Mouse (Mus musculus) neural tube, embryonic 12.5 days (tissue): ENCODE data around the gene Nell1. TPM values are rescaled to one million over a fixed set of nuclear protein-coding genes. Genes with fewer than 3 reads are reported as not detected.

Source experiments
- ATAC-seq: fragments of 200-750 bp; cut with Nextera tagmentation; 2 replicates; pipeline ENCODE4 v1.8.0; 2017; ENCODE audit warnings: low read depth, mild to moderate bottlenecking, moderate TSS enrichment, moderate library complexity; ENCODE audit not compliant: low FRiP score
- H3K27ac ChIP-seq: fragments of 300-500 bp; sonication (generic); 2 replicates; pipeline ENCODE4 v1.5.1; 2016
- H3K27me3 ChIP-seq: fragments of 300-500 bp; sonication (generic); replicated peaks from 2 replicates; pipeline ENCODE4 v1.6.1; 2016; ENCODE audit warnings: mild to moderate bottlenecking
- H3K36me3 ChIP-seq: fragments of 300-500 bp; sonication (generic); 2 replicates; pipeline ENCODE4 v1.6.1; 2016; ENCODE audit warnings: mild to moderate bottlenecking
- H3K4me1 ChIP-seq: fragments of 300-500 bp; sonication (generic); 2 replicates; pipeline ENCODE4 v1.6.1; 2016
- H3K4me2 ChIP-seq: fragments of 300-500 bp; sonication (generic); replicated peaks from 2 replicates; pipeline ENCODE4 v1.6.1; 2016; ENCODE audit warnings: mild to moderate bottlenecking
- H3K4me3 ChIP-seq: fragments of 300-500 bp; sonication (generic); 2 replicates; pipeline ENCODE4 v1.5.1; 2016
- H3K9ac ChIP-seq: fragments of 300-500 bp; sonication (generic); 2 replicates; pipeline ENCODE4 v1.6.1; 2016; ENCODE audit warnings: mild to moderate bottlenecking
- H3K9me3 ChIP-seq: fragments of 300-500 bp; sonication (generic); 2 replicates; pipeline ENCODE4 v1.6.1; 2016; ENCODE audit warnings: mild to moderate bottlenecking
- WGBS: fragments of 180-500 bp; shearing (Covaris S2); methylation state at CpG from one replicate; pipeline ENCODE4 v1.1.7; 2016; 5-methylcytosine and 5-hydroxymethylcytosine counted together
- polyA plus RNA-seq: library from polyadenylated mRNA; unstranded; fragments of >200 nt; fragmentation: Nextera tagmentation; extraction: Ambion mirVana; gene quantifications from 2 replicates; pipeline ENCODE4 v1.2.1, GENCODE M21; 2016

Gene Nell1
- polyA plus RNA-seq, 1 experiment from 2014 or later: 10.7 TPM

DNA sequence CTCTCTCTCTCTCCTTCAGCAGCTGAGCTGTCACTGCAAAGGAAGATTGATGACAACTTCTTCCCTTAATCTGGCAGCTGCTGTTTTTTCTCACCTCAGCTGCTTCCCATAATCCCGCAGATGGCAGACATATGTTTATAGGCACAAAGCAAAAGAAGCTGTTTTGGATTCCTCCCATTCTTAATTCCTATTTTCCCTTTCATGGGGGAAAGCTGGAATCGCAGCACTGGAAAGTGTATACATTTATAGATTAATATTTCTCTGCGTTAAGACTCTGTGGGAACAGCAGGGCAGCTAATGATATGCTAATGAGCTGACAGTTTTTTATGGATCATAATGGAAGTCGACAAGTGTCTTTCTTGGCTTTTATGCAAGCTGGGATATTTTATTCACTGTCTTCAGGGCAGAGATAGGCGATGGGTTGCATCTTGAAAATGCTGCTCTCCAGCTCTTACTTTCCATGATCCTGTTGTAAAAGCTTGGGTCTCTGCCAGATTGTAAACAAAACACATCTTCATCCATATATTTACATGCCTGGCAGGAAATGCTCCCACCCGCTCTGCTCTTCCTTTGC lies 236.1 kb downstream of the Nell1 start:
- H3K36me3 ChIP-seq: no peaks in the 10 kb centered on the region
- no peak overlapping the region for H3K4me2 ChIP-seq
- no peak overlapping the region for H3K9ac ChIP-seq
- 42% methylated on average over 6 of the region's 6 CpGs for WGBS
- H3K27me3 ChIP-seq: no peaks in the 10 kb centered on the region
- ATAC-seq: no peak; the same call in 1 of the 2 replicates
- H3K27ac ChIP-seq: no peak overlapping the region
- no peak overlapping the region for H3K4me3 ChIP-seq
- no peaks in the 10 kb centered on the region for H3K4me1 ChIP-seq
- H3K9me3 ChIP-seq: no peaks in the 10 kb centered on the region

DNA sequence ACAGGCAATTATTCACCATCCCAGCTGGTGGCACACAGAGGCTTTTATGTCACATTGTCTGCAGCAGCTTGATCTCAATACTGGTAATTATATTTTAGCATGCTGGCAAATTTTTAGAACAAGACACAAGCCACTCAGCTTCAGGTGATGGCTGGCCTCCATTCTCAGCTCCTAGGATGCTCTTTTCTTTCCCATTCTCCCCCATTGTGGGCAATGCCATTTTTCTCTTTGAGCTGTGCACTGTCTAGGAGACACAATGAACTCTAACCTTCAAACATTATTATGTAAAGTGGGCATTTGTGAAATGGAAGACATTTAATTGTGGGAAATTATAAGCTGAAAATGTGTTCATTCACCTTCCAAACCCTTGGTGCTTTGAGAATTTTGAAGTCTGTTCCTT lies 247.2 kb downstream of the Nell1 start:
- Histone ChIP-seq H3K4me3 (no peak overlapping the region), H3K36me3 (no peaks in the 10 kb centered on the region), H3K4me1 (no peaks in the 10 kb centered on the region), H3K27ac (no peak overlapping the region), H3K9me3 (no peaks in the 10 kb centered on the region), H3K27me3 (no peaks in the 10 kb centered on the region), H3K9ac (no peak overlapping the region), H3K4me2 (no peak overlapping the region)
- no peak for ATAC-seq

DNA sequence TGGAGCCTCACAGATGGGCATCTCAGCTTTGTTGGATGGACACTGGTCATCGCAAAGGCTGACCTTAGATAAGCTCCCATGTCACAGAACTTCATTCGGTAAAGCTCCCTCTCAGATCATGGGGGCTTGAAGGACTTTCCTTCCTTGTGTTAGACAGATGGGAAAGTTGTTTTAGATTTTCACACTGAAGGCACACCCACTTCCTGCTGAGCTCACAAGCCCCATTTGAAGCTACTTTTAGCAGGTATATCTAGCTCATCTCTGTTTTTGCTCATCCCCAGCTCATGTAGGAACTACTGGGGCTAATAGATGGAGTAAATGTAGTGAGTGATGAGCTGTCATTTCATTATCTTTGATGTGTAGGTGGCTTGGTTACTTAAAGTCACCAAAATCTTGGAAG lies 252.0 kb downstream of the Nell1 start:
- 94% methylated on average over 2 of the region's 2 CpGs for WGBS
- Histone ChIP-seq H3K9ac (no peak overlapping the region), H3K4me2 (no peak overlapping the region), H3K9me3 (no peaks in the 10 kb centered on the region), H3K36me3 (no peaks in the 10 kb centered on the region), H3K4me3 (no peak overlapping the region), H3K4me1 (no peaks in the 10 kb centered on the region), H3K27me3 (no peaks in the 10 kb centered on the region), H3K27ac (no peak overlapping the region)
- ATAC-seq: no peak

DNA sequence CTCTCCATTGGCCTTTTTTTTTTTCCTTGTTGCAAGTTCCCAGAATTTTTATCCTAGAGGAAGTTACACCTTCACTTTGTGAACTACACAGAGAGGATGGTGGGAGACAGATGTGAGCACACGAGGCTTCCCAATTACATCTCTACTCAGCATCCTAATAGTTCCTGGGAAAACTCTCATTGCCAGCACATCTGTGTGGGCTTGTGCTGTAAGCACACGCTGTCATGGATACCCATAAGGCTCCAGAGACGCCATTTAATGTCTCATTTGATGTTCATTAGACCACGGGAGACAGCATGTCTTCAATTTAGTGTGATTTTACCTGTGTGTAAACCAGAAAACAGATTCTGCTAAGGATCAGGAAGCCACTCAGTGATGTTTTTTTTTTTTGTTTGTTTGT lies 253.6 kb downstream of the Nell1 start:
- no peak for ATAC-seq
- no peaks in the 10 kb centered on the region for H3K9me3 ChIP-seq
- H3K4me2 ChIP-seq: no peak overlapping the region
- no peaks in the 10 kb centered on the region for H3K27me3 ChIP-seq
- H3K27ac ChIP-seq: no peak overlapping the region
- H3K36me3 ChIP-seq: no peaks in the 10 kb centered on the region
- no peak overlapping the region for H3K4me3 ChIP-seq
- WGBS: 68% methylated on average over 4 of the region's 4 CpGs
- H3K9ac ChIP-seq: no peak overlapping the region
- H3K4me1 ChIP-seq: no peaks in the 10 kb centered on the region

DNA sequence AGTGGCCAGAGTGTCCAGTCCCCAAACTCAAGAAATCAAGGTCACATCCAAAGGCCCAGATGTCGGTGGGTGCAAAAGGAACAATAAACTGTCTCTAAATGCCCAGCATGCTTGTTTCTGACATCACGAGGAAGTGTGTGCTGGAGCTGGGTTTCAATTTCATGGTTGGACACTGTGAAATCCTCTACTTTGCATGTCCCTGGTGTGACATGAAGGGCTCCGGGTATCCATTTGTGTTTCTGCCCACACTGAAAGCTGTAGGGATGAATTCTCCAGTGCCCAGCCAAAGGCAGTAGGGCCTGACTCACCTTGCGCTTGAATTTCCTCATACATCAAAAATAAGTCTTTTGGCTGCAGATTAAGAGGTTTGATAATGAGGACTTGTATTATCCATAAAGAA lies 266.5 kb downstream of the Nell1 start:
- Histone ChIP-seq H3K27ac (no peak overlapping the region), H3K27me3 (no peaks in the 10 kb centered on the region), H3K4me3 (no peak overlapping the region), H3K36me3 (no peaks in the 10 kb centered on the region), H3K4me1 (no peaks in the 10 kb centered on the region), H3K9me3 (no peaks in the 10 kb centered on the region), H3K4me2 (no peak overlapping the region), H3K9ac (no peak overlapping the region)
- ATAC-seq: no peak
- WGBS: 77% methylated on average over 4 of the region's 4 CpGs

DNA sequence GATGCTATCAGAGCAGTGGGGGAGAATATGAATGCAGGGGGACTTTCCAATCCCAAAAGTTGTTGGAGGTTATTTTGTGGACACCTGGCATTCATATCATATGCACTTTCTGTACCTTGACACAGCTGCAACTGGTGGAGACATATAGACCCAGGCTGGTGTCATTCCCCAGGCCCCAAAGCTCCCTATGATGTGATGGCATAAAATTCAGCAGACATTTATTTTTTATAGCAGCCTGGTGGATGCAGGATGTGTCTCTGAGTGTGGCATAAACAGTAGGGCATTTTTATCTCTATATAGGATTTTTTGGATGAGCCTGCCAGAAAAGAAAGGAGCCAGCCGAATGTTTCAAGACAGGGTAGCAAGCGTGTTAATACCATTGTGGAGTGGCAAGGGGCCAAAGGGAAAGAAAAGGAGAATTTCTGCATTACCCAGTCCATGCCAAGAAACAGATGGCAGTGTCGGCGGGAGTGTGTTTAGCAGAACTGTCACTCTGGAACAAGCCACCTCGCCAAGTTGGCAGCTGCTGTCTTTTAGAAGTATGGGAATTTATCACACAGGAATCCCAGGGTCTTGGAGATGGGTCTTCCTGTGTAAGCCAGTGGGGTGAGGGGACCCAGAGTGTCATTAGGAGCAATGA lies 267.1 kb downstream of the Nell1 start:
- no peak overlapping the region for H3K4me2 ChIP-seq
- H3K27me3 ChIP-seq: no peaks in the 10 kb centered on the region
- H3K4me3 ChIP-seq: no peak overlapping the region
- no peak overlapping the region for H3K27ac ChIP-seq
- H3K9ac ChIP-seq: no peak overlapping the region
- no peaks in the 10 kb centered on the region for H3K4me1 ChIP-seq
- WGBS: 82% methylated on average over 5 of the region's 5 CpGs
- H3K36me3 ChIP-seq: no peaks in the 10 kb centered on the region
- ATAC-seq: no peak
- H3K9me3 ChIP-seq: no peaks in the 10 kb centered on the region

DNA sequence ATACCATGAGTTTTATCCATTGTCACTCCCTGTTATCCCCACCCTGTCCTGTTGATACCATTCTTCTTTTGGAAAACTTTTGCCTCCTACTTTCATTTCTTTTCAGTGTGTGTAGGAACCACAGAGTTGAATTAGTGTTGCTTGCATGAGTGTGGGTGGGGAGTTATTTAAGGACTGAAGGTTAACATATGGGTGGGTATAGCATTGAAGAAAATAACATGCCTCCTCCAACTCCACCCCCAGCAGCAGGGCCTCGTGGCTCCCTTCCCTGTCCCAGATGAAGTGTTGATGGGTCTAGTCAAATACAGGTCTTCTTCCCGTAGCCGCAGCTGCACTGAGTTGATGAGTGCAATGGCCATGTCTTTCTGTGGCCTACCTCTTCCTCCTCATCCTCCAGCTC lies 278.5 kb downstream of the Nell1 start:
- Histone ChIP-seq H3K4me2 (no peak overlapping the region), H3K9me3 (no peaks in the 10 kb centered on the region), H3K4me3 (no peak overlapping the region), H3K36me3 (no peaks in the 10 kb centered on the region), H3K9ac (no peak overlapping the region), H3K27ac (no peak overlapping the region), H3K27me3 (no peaks in the 10 kb centered on the region), H3K4me1 (no peaks in the 10 kb centered on the region)
- no peak for ATAC-seq
- WGBS: 75% methylated on average over 3 of the region's 3 CpGs

DNA sequence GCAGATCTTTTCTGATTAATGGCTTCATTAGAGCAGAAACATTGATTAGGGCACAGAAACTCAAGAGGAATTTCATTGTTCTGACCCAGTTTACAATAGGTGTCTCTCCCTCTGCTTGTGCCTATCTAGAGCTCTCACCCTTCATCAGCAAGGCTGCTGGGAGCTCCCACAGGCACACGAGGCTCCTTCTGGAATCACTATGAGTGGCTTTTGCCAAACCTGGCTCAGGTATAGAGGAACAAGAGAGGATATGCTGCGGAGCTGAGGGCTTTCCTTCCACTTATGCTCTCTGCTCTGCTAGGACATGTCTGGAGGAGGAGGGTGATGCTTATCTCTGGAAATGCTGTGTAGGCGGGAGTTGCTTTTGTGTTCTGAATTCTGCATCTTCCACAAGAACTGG lies 285.4 kb downstream of the Nell1 start:
- Histone ChIP-seq H3K27ac (no peak overlapping the region), H3K27me3 (no peaks in the 10 kb centered on the region), H3K4me1 (no peaks in the 10 kb centered on the region), H3K4me2 (no peak overlapping the region), H3K4me3 (no peak overlapping the region), H3K9me3 (no peaks in the 10 kb centered on the region), H3K36me3 (no peaks in the 10 kb centered on the region), H3K9ac (no peak overlapping the region)
- ATAC-seq: no peak
- 71% methylated on average over 3 of the region's 3 CpGs for WGBS

DNA sequence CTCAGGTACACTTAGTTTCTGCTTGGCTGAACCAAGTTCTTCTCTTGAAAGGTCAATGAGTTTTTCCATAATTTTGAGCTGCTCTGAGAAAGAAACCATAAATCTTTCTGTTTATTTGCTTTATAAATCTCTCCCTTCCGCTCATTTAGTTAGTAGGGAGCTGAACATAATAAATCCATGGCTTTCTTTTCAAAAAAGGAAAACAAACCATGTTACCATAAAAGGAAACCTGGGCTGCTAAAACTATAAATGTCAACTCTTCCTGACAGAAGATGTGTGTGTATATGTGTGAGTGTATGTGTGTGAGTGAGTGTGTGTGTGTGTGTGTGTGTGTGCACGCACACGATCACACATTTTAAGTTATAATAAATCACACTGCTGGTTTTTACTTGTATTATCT lies 320.8 kb downstream of the Nell1 start:
- no peaks in the 10 kb centered on the region for H3K4me1 ChIP-seq
- no peak overlapping the region for H3K4me3 ChIP-seq
- H3K9me3 ChIP-seq: no peaks in the 10 kb centered on the region
- no peaks in the 10 kb centered on the region for H3K36me3 ChIP-seq
- H3K4me2 ChIP-seq: no peak overlapping the region
- no peak overlapping the region for H3K27ac ChIP-seq
- ATAC-seq: no peak
- no peaks in the 10 kb centered on the region for H3K27me3 ChIP-seq
- 68% methylated on average over 3 of the region's 3 CpGs for WGBS
- H3K9ac ChIP-seq: no peak overlapping the region

DNA sequence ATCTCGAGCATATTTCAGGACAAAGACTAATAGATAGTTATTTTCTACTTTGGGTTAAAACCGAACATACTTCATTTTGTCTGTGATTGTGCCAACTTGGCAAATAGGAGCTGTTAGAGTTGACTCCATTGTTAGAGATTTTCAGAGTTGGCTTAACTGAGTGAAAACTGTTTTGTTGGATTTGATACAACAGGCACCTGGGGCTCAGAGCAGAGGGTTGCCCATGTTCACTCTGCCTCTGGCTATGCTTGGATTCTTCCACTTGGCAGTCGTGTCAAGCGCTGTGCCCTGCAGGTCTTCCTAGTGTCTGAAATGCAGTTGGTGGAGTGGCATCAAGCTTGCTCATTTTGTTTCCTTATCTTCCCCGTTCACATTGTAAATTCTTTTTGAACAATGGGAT lies 363.6 kb downstream of the Nell1 start:
- Histone ChIP-seq H3K4me1 (no peaks in the 10 kb centered on the region), H3K27ac (no peak overlapping the region), H3K36me3 (no peaks in the 10 kb centered on the region), H3K9ac (no peak overlapping the region), H3K4me2 (no peak overlapping the region), H3K4me3 (no peak overlapping the region), H3K27me3 (no peaks in the 10 kb centered on the region), H3K9me3 (no peaks in the 10 kb centered on the region)
- no peak for ATAC-seq
- 89% methylated on average over 5 of the region's 5 CpGs for WGBS

DNA sequence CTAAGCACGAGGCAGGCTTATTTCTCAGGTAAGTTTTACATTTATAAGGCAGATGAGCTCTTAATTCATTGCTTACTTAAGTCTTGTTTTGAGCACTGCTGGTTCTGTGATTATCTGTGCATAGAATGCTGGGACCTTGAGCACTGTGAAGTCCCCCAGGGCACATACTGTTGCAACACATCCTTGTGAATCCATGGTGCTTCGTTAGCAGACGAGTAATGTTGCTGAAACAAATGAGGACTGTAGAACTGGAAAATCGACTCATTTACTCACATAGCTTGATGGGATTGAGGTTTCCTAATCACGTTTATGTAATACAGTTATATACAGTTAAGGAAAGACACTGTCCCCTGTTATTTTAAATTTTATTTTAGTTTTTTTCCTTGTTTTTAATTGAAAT lies 364.1 kb downstream of the Nell1 start:
- ATAC-seq: no peak
- Histone ChIP-seq H3K4me3 (no peak overlapping the region), H3K36me3 (no peaks in the 10 kb centered on the region), H3K9ac (no peak overlapping the region), H3K4me1 (no peaks in the 10 kb centered on the region), H3K9me3 (no peaks in the 10 kb centered on the region), H3K27me3 (no peaks in the 10 kb centered on the region), H3K27ac (no peak overlapping the region), H3K4me2 (no peak overlapping the region)
- WGBS: 78% methylated on average over 5 of the region's 5 CpGs

DNA sequence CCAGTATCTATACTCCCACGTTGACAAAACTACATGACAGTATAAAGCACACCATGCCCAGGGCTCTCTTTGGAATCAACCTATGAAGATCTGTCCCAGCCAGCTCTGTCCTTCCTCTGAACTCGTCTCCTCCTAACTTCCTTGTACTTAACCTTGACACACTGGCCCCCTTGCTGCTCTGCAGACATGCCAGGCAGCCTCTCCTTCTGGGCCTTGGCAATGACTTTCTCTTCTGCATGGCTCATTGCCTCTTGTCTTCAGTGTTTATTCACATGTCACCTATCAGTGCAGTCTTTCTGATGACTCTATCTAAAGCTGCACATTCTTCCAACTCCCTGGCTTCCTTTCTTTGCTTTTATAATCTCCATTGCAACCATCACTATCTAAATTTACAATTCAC lies 376.9 kb downstream of the Nell1 start:
- no peak for ATAC-seq
- no peak overlapping the region for H3K4me3 ChIP-seq
- no peak overlapping the region for H3K9ac ChIP-seq
- H3K27me3 ChIP-seq: no peaks in the 10 kb centered on the region
- H3K4me1 ChIP-seq: no peaks in the 10 kb centered on the region
- H3K9me3 ChIP-seq: no peaks in the 10 kb centered on the region
- no peak overlapping the region for H3K27ac ChIP-seq
- no peaks in the 10 kb centered on the region for H3K36me3 ChIP-seq
- WGBS: 66% methylated on average over 2 of the region's 2 CpGs
- H3K4me2 ChIP-seq: no peak overlapping the region

DNA sequence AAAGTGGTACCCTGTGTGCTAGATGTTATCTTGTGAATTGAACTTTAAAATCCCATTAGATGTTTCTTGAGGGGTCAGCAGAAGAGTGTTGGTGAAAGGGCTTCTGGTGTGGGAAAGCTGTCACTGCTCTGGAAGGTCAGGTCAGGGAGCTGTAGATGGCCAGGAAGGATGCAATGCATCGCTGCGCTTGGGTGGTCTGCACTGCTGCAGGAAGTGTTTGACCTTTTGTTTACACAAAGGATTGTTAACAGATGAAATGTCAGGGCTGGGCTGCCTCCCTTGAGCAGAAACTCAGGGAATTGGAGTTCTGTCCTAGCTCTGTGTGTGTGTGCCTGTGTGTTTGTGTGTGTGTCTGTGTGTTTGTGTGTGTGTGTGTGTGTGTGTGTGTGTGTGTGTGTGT lies 382.5 kb downstream of the Nell1 start:
- ATAC-seq: no peak
- H3K4me1 ChIP-seq: peaks cover 6% of the 10 kb centered on the region; the same call in 1 of the 2 replicates
- H3K27me3 ChIP-seq: no peaks in the 10 kb centered on the region
- H3K4me3 ChIP-seq: no peak overlapping the region
- 40% methylated on average over 2 of the region's 2 CpGs for WGBS
- no peak overlapping the region for H3K4me2 ChIP-seq
- no peaks in the 10 kb centered on the region for H3K9me3 ChIP-seq
- no peak overlapping the region for H3K27ac ChIP-seq
- no peaks in the 10 kb centered on the region for H3K36me3 ChIP-seq
- no peak overlapping the region for H3K9ac ChIP-seq
